Mouse (Mus musculus) stomach, postnatal 0 days (tissue): ENCODE measurements at regions not wholly inside any gene's neighbourhood (a gene's known extent, or its start where the extent isn't known, plus 50 kb on each side); places are given as distances from the start of the nearest gene placed in this dataset.

Experiments
- CTCF ChIP-seq: IDR thresholded peaks from 2 replicates; pipeline ENCODE4 v1.5.1; 2016; ENCODE audit warnings: antibody characterized with exemption, low read depth, mild to moderate bottlenecking, moderate library complexity
- EP300 ChIP-seq: optimal IDR thresholded peaks from 2 replicates; pipeline ENCODE3; 2016; ENCODE audit warnings: antibody characterized with exemption

DNA sequence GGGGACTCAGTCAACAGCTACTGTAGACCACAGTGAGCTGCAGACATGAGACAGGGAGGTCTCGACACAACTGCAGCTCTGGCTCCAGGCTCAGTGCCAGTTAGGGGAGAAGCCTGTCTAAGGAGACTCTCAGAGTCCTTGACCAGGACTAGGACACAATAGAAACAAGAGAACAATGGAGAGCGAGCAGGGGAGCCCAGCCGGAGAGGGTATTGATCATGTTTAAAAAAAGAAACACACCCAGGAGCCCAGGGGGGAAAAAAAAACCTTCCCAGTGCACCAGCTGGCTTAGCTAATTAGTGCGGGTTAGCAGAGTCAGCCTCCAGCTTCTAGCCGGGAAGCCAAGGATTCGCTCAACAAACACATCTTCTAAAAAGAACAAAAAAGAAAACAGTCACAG, 78.4 kb downstream of the Gm4791 start:
- TF ChIP-seq CTCF (no peak), EP300 (no peak)
